Mouse (Mus musculus) spleen, postnatal 10 days (tissue): ENCODE measurements around the gene Unc119b.
"Not testable (repeated sequence)": the region's sequence is repeated elsewhere in the genome, so short reads cannot be mapped to it uniquely, and the experiment has no call there.

ENCODE experiments used
- DNase-seq, 2 experiments: peaks; one replicate each; pipeline ENCODE4 v3.0.0; 2021 to 2022; ENCODE audit warnings: low spot score in 2 of 2

Gene Unc119b

DNA sequence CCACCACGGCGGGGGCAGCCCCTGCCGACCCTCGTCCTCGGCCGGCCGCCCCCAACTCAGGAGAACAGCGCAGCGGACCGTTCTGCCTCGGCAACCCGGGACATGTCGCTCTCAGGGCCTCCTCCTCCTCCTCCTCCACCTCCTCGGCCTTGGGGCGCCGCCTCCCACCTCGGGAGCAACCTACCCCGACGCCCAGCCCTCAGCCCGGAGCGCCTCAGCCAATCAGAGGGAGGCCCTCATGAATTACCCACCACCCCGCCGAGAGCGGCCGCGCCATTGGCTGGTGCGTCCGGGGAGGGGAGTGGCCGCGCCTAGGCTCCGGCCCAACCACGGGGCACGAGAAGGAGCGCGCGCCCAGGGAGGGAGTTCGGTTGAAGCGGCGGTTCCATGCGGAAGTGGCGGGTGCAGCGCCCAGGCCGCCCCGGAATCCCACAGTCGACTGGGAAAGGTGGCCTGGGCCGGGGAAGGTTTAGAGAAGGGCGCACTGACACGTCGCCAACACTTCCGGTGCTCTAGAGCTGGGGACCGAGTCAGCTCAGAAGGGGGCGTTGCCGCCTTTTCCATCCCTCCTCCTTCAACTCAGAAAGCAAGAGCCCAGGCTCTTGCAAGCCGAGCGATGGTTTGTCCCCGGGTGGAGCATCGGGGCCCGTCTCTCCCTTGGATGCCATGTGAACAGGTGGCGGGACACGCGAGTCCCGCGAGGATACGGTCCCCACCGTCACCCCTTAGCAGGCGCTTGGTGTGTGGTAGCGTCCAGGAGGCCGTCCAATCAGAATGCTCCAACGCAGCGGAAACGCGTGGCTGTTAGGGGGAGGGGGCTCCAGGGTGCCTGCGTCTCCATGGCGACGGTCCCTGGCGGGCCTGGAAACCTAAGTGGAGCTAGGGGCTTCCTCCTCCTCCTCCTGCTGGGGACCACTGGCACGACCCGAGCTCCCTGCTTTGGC, 23.5 kb upstream of the Unc119b start, which contains the start of gene Mlec:
Gene Mlec (minus strand): TSS at position 140 of the 944 bp plus-strand sequence.
- DNase-seq: peak; percentile 98

DNA sequence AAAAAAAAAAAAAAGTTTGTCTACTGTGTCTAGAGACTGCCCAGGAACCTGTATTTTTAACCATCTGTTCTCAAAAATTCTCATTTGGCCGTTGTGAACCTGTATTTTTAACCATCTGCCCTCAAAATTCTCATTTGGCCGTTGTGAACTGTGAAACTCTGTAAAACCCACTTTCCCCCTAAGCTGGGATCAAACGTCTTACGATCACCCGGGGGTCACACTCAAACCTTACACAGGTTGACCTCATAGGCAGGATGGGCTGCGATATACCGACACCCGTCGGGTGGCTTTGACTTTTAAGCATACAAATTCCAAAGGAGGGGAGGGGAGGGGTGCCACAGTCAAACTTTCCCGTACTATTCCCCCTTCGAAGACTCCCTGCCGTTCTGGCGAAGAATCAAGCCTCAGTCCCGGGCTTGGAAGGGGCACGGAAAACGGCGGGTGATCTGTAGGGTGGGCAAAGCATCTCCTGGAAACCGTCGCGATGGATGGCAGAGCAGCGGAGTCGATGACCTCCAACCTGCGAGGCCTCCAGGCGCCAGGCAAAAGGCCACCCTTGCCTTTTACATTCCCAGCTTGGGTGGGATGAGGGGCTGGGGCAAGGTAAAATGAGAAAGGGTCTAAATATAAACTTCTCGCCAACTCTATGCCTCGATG, 22.3 kb upstream of the Unc119b start:
- peak; percentile 43 to 54 for DNase-seq

DNA sequence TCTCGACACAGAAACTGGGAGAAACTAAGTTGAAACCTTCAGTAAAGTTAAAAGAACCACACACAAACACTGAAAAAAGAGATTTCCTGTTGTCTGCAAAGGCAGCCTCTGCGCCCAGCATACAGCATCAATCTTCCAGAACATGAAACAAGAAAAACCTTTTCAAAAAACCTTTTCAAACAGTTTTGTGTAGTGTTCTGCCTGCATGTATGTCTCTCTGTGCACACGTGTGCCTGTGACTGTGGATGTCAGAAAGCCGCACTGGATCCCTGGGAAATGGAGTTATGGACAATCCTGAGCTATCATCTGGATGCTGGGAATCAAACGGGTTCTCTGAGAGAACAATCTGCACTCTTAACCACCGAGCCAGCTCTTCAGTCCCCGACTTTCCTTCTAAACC, 21.6 kb upstream of the Unc119b start:
- DNase-seq: no peak

GRCm38 (mm10) chr5:115155831-115156230, 21.1 kb upstream of the Unc119b start:
- peak in 1 of 2 experiments; percentile 52 for DNase-seq

GRCm38 (mm10) chr5:115155156-115155631, 20.4 kb upstream of the Unc119b start:
- no peak for DNase-seq

DNA sequence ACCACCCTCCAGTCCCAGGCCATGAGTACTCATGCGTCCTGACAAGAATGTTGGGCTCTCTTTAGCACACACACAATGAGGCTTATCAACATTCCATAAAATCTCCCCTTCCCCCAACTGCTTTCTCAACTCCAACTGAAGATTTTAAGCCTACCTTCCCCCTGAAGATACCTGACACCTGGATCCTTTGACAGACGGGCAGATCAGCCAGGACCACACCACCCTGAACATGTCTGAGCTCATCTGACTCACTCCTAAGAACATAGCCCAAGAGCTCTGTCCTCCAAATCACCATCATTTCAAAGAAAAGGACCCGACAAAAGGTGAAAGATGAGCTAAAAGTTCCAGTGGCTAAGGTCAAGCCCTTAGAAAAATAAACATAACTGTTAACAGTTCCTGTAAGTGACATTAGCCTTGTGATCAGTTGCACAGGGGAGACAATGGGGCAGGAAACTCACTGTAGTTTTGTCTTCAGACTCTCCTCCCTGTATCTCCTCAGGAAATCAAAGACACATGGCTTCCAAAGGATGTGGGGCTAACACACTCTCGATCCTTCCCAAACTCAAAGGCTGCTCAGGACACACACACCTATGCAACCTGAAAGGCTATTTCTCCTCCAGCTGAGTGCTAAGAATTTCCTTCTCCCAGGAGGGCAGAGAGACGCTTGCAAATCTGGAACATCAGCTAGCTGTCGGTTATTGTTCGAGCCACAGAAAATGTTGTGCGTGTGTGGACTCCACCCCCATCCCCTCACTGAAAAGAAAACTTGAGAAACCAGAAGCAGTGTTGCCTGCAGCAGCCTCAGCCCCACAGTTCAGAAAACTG, 17.6 kb upstream of the Unc119b start:
- DNase-seq: no peak

- DNase-seq: peak in 1 of 2 experiments; percentile 44
Observed at GRCm38 (mm10) chr5:115151457-115151856, 16.7 kb upstream of the Unc119b start.

- DNase-seq: no peak
Observed at GRCm38 (mm10) chr5:115150991-115151390, 16.2 kb upstream of the Unc119b start.

DNA sequence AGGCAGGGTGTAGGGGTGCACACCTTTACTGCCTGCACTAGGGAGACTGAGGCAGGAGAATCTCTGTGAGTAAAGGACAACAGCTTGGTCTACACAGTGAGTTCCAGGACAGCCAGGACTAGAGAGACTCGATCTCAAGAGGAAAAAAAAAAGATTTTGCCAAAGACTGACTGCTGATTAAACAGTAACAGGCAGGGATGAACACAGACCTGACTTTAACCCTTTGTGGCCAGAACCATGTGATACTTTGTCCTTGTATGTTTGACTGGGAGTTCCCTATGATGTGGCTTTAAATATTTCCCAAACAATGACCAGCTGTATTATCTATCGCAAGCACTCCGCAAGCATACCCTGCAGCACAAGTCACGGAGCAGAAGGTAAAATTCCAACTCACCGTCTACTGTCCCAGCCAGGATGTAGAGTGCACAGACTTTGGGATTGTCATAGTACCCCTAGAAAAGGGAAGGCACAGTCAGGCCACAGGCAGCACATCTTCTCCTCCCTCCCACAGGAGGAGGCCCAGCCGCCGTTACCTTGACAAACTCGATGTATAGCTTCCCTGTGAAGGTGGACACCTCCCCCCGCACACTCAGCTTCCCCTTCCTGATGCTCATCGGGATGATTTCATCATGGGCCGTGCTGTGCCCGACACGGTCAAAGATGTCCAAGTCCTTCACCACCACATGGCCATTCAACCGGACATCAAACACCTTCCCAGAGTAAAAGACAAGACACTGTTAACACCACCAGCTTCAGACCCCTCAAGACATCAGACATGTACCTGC, 15.1 kb upstream of the Unc119b start:
- no peak for DNase-seq

DNA sequence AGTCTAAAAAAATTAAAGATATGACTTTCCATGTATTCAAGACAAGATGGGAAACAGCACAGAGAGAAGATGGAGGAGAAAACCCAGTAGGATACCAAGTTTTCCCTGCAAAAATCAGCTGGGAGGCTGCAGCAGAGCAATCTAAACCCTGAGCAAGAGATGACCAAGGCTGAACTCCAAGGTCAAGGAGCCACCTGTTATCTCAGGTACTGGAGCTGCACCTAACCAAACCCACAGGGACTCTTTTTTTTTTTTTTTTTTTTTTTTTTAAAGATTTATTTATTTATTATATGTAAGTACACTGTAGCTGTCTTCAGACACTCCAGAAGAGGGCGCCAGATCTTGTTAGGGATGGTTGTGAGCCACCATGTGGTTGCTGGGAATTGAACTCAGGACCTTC, 14.1 kb upstream of the Unc119b start:
- DNase-seq: not testable (repeated sequence)

GRCm38 (mm10) chr5:115148378-115148777, 13.6 kb upstream of the Unc119b start:
- DNase-seq: no peak

DNA sequence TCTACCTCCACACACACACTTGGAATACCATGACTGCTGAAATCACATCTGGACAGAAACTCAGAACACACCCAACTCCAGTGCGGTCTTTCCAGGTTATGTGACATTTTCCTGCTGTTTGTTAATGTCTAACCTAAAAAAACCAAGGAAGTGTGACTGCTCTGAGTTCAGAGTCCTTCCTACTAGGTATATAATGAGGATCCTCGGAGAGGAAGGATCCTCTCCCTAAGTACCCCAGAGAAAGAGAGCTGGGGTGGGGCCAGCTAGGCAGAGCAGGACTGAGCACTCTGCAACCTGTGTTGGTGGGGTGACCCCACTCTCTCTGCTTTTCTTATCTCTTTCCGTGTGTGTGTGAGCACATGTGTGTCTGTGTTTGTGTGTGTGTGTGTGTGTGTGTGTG, 12.6 kb upstream of the Unc119b start:
- DNase-seq: no peak

GRCm38 (mm10) chr5:115146747-115147130, 12.0 kb upstream of the Unc119b start:
- no peak for DNase-seq

GRCm38 (mm10) chr5:115145976-115146746, 11.4 kb upstream of the Unc119b start:
- no peak for DNase-seq

GRCm38 (mm10) chr5:115145253-115145968, 10.6 kb upstream of the Unc119b start:
- DNase-seq: no peak

- no peak for DNase-seq
Observed at GRCm38 (mm10) chr5:115144471-115144870, 9.7 kb upstream of the Unc119b start.

GRCm38 (mm10) chr5:115143552-115143951, 8.8 kb upstream of the Unc119b start:
- no peak for DNase-seq

GRCm38 (mm10) chr5:115142166-115142697, 7.5 kb upstream of the Unc119b start:
- DNase-seq: no peak

DNA sequence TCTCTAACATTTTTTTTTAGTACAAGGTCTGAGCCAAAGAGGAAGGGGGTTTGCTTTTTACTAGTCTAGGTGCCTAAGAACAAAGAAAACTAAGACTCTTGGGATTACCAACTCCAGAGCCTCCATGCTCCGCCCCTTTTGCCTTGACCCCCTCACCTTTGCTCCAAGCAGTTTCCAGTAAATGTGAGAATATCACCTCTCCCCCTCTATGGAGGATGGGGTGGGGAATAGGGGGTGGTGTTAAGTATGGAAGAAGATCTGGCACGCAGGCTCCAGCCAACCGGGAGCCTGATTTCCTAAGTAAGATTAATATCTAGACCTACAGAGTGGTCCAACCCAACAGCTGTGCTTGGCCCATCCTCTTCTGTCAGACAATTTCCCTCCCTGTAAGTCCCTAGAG, 6.0 kb upstream of the Unc119b start:
- no peak for DNase-seq
